Mouse (Mus musculus) spleen, postnatal 36 days (tissue): ENCODE data around the gene Cnpy2.
A peak's percentile ranks its signal among the peaks of the same experiment; 100 is the strongest.
"Not testable (repeated sequence)": the region's sequence is repeated elsewhere in the genome, so short reads cannot be mapped to it uniquely, and the experiment has no call there.

Source experiments
- DNase-seq, 2 experiments: peaks; one replicate each; pipeline ENCODE4 v3.0.0; 2022; ENCODE audit warnings: low spot score in 2 of 2, mixed read lengths in 1 of 2

The Cnpy2 gene

DNA sequence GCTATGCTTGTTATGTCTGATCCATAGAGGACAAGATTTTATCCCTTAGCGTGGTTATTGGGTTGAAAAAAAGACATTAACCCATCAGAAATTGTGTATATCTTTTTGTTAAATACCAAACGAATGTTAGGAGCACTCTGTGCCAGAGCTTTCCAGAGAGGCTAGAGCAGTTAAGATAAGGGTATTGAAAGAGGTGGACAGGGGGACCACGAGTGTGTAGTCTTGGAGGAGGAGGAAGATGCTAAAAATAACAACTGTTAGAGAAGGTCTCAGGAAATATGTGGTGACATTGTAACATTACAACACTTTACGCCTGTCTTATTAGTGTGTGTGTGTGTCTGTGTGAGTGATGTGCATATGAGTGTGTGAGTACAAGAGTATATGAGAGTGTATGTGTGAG, 11.4 kb upstream of the Cnpy2 start:
- no peak for DNase-seq

DNA sequence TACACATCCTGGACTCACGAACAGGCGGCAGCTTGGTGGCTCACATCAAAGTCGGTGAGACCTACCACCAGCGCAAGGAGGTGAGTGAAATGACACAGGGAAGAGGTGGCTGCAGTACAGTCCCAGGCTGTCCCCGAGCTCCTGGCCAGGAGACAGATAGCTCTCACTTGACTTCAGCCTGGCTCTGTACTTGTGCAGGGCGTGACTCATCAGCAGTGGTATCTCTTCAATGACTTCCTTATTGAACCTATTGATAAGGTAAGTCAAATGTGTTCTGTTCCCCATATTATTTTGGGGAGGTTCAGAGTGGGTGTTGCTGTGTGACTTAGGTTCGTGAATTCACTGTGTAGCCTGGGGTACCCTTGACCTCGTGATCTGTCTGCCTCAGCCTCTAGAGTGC, 6.7 kb upstream of the Cnpy2 start:
- DNase-seq, result no peak

DNA sequence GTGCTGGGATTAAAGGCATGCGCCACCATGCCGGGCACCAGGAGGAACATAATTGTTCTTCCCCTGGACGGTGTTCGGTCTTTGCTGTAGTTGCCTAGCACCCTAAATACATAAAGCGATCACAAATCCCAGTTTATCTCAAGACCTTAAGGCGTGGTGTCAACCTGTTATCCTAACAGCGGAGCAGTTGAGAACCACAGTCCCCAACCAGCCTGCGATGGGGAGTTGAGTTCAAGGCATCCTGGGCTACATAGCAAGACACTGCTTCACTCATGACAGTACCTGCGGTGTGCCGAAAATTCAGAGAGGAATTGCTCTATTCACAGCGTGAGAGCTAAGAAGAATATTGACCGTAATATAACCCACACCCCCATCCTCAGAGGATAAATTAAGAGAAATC, 618 bp upstream of the Cnpy2 start:
- no peak for DNase-seq

DNA sequence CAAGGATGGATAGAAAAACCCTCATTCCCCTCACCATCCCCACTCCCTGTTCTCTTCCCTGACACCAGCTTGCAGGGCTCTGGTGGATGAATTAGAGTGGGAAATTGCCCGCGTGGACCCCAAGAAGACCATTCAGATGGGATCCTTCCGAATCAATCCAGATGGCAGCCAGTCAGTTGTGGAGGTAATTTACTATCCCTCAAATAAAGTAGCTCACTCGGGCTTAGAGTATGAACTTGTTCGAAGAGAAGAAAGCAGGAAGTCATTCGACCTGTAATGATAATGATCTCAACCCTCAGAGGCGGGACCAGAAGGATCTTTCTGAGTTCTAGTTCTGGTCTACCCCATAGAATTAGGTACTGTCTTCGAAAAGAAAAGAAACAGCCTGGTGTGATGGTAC, 1.3 kb downstream of the Cnpy2 start:
- DNase-seq, result no peak

DNA sequence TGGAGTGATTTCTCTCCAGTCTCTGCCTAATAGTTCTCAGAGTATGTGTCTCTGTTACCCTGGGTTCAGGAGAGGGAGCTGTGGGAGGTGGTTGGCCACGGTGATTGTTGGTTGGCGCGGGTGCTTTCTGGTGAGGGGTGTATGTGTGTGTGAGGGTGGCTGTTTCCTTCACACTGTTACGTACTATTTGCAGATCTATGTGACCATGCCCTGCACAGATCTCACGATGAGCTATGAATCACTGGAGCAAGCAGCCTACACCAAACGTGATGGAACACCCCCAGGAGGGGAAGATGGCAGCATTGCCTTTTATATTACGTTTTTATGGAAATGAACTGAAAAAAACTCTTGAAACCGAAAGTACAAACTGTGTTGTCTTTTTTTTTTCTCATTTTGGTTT, 4.6 kb downstream of the Cnpy2 start:
- no peak for DNase-seq

DNA sequence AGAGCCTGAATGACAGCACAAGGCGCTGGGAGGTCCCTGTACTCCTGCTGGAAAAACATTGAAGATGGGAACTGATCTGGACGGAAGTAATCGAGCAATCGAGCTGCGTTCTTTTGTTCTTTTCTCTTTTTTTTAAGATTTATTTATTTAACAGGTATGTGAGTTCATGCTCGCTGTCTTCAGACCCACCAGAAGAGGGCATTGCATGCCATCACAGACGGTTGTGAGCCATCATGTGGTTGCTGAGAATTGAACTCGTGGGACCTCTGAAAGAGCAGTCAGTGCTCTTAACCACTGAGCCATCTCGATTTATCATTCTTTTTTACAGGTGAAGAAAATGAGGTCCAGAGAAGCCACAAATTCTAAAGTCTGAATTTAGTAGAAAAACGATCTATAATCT, 5.4 kb downstream of the Cnpy2 start:
- no peak for DNase-seq

DNA sequence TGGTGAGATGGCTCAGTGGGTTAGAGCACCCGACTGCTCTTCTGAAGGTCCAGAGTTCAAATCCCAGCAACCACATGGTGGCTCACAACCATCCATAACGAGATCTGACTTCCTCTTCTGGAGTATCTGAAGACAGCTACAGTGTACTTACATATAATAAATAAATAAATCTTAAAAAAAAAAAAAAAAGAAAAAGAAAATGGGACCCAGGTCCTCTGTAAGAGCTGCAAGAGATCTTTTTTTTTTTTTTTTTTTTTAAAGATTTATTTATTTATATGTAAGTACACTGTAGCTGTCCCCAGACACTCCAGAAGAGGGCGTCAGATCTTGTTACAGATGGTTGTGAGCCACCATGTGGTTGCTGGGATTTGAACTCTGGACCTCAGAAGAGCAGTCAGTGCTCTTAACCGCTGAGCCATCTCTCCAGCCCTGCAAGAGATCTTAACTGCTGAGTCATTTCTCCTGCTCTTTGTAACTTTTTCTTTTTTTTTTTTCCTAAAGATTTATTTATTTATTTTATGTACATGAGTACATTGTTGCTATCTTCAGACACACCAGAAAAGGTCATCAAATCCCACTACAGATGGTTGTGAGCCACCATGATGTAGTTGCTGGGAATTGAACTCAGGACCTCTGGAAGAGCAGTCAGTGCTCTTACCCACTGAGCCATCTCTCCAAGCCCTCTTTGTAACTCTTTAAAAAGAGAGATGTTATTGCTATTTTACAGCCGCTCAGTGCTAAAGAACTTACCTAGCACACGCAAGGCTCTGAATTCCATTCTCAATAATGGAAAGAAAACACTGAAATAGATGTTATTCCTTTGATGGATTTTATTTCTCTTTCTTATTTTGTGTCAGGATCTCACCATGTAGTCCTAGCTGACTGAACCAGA, 10.3 kb downstream of the Cnpy2 start:
- not testable (repeated sequence) for DNase-seq

DNA sequence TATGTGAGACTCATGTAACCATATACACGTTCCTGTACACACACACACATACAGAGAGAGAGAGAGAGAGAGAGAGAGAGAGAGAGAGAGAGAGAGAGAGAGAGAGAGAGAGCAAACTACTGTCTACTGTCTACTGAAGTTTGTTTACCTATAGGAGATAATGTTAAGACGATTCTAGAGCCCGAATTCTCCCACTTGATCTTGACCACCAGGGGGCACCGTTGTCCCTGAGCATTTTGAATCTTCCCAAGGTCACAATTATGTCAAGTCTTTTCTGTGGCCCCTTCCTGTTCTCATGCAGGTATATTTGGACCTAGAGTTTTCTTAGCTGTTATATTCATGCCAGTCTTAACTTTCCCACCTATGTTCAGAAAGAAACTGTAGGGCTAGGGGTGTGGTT, 13.3 kb downstream of the Cnpy2 start:
- DNase-seq, result peak; percentile 74 to 85

DNA sequence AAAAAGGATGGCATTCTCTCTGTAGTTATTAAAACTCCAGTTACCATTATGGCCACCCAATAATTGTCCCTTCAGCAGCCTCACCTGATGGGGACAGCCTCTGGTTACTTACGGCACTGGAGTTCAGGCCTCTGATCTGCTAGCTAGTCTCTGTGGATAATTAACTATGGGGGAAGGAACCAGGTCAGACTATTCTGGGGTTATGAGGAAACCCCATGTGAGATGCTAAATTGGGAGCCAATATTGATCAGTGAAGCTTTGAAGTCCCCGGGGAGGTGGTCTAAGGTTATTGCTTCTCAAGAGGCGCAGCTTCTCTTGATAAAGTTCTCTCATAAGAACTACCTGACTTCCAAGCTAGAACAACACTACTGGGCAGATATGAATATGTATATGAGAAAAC, 13.9 kb downstream of the Cnpy2 start:
- no peak for DNase-seq

DNA sequence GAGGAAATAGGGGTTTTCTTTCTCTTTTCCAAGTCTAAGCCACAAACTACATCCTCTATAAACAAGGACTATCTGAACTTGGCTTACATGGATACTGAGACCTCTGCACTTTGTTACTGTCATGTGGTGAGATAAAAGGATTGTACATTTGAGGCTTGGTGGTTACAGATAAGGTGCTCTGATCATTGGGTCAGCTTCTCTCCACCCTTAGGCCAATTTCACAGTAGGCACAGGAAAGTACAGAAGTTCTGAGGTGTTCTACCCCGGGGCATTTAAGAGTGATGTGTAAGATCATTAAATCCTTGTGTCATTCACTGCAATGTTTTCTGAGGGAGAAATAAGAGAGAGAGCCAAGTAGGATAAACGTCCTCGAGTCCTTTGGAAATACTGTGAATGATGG, 14.3 kb downstream of the Cnpy2 start:
- DNase-seq, result no peak

DNA sequence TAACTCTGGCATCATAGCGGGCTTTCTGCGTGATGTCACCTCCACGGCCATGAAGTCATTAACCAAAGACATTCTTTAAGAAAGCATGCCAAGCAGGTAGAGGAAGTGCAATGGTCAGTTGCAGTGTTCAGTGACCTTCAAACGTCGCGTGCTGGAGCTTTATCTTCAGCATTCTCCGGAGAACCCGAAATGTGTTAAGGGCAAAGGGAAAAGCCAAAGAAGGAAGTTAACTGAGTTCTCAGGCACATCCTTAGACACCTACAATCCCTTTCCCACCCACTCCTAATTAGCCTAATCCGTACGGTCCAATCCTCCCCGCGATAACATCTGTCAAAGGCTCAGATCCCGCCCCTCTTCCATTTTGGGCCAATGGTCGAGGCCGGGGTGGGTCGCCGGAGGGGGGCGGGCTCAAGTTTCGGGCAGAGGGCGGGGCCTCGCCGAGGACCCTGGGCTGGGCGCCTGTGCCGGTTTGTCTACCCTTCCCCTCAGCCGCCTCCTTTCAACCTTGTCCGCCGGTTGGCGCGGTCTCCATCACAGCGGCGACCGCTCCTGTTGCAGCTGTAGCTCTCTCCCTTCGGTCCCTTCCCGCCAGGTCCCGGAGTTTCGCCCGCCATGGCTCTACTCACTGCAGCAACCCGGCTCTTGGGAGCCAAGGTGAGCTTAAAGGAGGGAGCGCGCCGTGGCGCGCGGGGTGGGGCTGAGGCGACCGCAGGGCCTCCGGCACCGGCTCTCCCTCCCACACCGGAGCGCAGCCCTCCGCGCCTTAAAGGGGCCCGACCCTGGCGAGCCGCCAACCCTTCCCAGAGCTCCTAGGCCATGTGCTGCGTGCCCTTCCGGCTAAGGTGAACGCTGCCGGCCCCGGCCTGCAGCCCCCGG, 15.3 kb downstream of the Cnpy2 start, which contains the start of gene Cs:
Gene Cs, plus strand, starts transcription at position 429 of the 876 bp plus-strand sequence.
- DNase-seq, result peak; percentile 96 to 97

DNA sequence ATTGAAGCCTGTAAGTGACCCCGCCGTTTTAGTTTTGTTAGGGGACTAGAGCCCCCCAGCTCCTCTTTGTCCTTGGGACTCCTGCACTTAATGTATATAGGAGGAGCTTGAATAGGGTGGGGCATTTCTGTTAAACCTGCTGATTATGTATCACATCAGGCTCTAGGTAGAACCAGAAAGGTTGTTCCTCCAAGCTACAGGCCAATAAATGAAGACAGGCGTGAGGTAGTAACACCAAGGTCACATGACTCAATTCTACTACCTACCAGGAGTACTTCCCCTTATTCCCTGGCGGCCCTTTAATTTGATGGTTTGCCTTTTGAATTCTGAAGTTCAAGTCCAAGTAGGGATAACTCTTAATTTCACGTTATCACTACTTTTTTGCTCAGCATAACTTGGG, 16.2 kb downstream of the Cnpy2 start:
- DNase-seq, result peak; percentile 40 to 46

DNA sequence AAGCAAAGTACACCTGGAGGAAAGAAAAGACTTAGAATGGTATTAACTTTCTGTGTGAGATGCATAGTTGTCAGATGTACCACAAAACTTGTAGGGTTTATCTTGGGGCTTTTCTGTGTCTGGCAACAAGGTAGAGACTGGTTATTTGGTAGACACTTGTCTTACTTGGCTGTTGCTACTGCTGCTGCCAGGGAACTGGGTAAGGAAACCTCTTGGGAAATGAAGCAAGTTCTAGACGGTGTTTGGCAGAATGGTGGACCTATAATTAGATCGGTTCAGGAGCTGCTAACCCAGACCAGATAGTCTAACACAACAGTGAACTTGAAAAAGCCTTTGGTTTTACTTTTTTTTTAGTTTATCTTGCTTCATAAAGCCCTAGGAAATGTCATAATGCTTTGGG, 16.7 kb downstream of the Cnpy2 start:
- no peak for DNase-seq

DNA sequence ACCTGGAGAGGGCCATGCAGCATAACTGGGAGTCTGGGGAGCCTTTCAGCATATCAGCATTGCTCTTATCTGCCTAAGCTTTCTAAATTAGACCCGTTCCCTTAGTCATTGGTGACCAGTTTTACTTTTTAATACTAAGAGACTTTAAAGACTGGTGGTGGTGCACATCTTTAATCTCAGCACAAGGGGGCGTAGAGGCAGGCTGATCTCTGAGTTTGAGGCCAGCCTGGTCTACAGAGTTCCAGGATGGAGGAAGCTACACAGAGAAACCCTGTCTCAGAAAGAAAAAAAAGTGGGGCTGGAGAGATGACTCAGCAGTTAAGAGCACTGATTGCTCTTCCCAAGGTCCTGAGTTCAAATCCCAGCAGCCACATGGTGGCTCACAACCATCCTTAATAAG, 18.0 kb downstream of the Cnpy2 start:
- no peak for DNase-seq

DNA sequence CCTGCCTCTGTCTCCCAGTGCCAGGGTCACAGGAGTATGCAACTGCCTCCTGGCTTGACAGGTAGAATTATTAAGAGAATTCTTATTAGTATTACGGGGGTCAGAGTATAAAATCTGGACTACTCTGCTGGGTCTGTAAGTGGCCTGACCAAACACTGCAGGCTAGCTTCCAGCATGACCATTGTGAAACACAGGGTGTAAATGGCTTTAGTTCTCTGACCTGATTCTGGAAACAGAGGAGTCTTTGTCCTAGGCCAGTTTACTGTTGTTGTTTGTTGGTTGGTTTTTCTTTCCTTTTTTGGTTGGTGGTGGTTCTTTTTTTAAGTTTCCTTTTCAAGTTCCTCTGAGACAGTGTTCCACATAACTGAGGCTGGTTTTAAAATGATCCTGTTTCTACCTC, 21.2 kb downstream of the Cnpy2 start:
- no peak for DNase-seq

DNA sequence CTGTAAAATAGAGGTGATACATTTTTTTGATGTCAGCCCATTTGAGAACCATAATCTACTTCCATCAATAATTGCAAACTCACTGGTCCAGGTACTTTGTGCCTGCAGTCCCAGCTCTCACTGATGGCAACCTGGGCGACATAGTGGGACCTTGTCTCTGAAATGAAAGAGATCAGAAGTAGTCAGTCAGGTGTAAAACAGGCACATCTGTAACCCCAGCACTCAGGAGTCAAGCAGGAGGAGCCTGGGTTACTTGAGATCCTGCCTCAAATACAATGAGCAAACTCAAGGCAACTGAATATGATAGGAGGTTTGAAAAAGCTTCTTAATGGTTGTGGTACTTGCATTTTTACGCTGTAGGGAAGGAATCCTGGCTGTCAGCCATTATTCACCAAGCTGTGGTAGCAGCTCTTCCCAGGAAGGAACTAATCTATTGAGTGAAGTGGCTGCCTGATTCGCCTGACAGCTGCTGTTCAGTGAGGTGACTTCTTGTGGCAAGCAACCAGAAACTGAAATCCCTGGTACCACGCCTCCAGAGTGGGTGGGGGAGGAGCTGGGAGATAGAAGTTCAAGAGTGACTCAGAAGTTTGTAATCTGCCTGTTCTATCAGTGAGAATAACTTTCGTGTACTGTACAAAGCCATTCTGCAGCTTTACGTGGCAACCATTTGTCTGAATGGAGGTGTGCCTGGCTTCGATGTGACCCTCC, 22.5 kb downstream of the Cnpy2 start:
- peak; percentile 76 to 77 for DNase-seq

DNA sequence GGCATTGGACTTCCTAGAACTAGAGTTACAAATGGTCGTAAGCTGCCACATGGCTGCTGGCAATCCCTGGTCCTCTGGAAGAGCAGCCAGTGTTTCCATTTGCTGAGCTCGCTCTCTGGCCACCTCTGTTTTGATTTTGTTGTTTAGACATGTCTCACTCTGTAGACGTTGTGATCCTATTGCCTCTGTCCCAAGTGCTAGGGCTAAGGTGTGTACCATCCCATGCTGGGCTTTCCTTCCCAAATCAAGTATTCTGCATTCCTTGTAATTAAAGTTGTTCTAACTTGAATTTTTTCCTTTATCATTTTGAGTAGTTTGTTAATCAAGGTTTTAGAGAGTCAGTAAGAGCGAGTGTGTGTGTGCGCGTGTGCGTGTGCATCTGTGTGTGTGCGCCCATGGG, 25.3 kb downstream of the Cnpy2 start:
- no peak for DNase-seq

DNA sequence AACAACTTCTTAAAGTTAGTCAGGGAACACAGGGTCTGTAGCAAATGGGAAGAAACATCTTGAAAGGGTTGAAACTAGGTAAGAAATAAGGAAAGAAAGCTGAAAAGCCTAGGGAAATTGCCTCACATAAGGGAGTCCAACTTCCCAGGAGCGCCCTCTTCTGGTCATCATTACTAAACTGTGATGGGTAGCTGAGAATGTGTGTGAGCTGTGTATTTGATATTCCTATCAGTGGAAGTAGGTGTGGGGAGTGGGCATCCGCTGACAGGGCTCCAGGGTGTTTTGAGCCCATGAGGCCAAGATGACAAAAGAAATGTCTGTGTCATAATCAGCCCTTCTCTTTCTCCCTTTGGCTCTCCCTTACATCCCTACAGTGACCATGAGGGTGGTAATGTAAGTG, 36.5 kb downstream of the Cnpy2 start:
- peak in 1 of 2 experiments; percentile 55 for DNase-seq

DNA sequence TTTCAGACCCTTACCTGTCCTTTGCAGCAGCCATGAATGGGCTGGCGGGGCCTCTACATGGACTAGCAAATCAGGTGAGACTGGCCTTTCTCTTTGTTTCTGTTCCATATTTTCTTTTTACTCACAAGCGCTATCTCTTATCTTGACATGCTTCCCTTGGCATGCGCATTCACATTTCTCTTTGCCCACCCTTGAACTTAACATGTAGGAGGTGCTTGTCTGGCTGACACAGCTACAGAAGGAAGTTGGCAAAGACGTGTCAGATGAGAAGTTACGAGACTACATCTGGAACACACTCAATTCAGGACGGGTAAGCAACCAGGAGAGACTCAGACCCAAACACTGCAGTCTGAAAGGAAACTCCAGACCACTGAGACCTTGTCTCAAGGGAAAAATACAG, 37.0 kb downstream of the Cnpy2 start:
- no peak for DNase-seq

DNA sequence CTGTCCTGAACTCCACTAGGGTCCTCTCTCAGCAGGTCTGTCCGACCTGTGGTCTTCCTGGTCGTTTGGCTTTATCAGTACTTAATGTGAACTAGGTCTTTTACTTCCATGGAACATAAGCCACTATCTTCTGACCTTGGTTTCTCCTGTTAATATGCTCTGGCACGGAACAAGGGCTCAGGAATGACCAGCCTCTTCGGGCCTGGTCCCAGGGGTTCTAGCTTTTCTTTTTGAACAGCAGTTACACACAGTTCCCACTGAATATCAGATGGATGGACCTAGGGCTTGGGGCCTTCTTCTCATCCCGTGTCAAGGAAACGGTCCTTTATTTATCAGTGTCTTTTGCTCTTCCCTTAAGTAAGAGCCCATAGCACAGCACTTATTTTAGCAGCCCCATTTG, 39.6 kb downstream of the Cnpy2 start:
- DNase-seq, result no peak

DNA sequence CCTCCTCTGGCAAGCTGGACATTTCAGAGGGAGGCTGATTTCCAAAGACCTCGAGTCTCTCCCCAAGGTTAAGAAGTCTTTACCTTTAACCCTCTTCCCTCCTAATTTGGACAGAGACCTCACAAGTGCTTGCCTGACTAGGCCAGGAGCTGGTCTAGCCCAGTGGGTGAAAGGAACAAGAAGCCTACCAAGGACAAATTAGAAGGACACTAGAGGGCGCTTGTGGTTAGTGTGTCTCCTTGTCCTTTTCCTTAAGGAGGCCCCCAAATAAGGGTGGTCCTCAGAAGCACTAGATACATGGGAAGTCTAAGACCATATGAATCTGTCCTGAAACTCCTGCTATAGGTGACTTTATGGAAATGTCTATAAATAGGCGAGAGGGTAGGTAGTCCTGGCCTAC, 40.3 kb downstream of the Cnpy2 start:
- peak in 1 of 2 experiments; percentile 29 for DNase-seq

DNA sequence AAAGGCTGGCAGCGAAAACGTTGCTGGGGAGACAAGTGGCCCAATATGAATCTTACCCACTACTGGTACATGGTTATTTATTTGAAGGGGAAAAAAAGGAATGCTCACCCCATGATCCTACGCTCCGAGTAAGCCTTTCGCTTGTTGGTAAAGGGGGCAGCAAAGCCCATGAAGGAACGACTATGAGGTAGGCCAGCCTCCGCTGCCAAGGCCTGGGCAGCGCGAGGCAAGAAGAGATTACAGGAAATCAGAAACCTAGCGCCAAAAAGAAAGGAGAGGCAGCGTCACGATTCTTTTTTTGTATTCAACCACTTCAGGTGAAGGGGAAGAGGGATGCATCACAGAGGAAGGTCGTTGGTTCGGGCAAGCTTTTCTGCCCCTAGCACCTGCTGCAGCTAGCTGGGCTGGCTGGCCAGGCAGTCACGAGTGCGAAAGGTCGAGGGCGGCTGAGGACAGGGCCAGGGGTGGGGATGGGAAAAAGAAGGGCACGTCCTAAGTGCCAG, 45.7 kb downstream of the Cnpy2 start:
- DNase-seq, result no peak
